Mouse (Mus musculus) heart, adult 9 months (tissue): Measurements from ENCODE around the gene Tdrd12.
"Not testable (repeated sequence)": the region's sequence is repeated elsewhere in the genome, so short reads cannot be mapped to it uniquely, and the experiment has no call there.

ENCODE experiments used
- DNase-seq, 2 experiments: peaks; one replicate each; pipeline ENCODE4 v3.0.0; 2022; ENCODE audit warnings: low spot score in 2 of 2

Gene Tdrd12

DNA sequence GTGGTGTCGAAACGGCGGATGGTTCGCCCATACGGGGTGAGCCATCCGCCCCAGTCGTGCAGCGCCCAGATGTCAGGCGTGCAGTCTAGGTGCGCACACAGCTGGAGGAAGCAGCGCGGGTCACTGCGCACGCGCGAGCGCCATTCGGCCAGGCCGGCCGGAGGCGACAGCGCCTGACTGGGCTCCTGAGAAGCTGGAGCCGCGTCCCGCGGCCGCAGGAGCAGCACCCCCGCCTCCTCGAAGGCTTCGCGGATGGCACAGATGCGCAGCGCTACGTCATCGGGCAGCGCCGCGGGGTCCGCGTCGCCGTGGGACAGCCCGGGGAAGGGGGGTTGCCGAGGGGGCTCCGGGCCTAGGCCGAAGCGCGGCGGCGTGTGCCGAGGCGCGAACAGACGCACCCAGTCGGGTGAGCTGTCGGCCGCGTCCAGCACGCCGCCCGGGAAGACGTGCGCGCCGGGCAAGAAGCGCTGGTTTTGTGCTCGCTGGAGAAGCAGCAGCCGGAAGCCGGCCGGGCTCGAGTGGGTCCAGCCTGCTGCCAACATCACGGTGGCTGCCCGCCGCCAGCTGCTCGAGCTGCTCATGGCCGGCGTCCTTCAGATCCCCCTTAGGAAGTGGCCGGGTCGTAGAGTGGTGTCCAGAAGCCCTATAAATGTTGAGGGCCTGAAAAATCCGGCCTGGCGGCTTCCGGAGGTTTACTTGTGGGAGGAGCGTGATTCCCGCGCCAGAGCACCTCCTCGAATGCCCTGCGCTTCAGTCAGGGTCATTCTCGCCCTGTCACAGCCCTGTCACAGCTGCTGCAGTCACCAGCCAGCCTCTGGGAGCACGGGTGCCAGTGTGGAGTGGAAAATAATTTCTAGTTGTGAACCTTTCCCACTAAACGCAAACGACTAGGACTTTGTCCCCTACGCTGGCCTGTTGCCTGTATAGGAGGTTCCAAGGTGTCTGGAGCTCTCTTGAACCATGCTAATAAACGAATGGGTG, 18.0 kb upstream of the Tdrd12 start:
- peak; percentile 84 to 87 for DNase-seq

GRCm38 (mm10) chr7:35554605-35555175, 17.1 kb upstream of the Tdrd12 start:
- no peak for DNase-seq

DNA sequence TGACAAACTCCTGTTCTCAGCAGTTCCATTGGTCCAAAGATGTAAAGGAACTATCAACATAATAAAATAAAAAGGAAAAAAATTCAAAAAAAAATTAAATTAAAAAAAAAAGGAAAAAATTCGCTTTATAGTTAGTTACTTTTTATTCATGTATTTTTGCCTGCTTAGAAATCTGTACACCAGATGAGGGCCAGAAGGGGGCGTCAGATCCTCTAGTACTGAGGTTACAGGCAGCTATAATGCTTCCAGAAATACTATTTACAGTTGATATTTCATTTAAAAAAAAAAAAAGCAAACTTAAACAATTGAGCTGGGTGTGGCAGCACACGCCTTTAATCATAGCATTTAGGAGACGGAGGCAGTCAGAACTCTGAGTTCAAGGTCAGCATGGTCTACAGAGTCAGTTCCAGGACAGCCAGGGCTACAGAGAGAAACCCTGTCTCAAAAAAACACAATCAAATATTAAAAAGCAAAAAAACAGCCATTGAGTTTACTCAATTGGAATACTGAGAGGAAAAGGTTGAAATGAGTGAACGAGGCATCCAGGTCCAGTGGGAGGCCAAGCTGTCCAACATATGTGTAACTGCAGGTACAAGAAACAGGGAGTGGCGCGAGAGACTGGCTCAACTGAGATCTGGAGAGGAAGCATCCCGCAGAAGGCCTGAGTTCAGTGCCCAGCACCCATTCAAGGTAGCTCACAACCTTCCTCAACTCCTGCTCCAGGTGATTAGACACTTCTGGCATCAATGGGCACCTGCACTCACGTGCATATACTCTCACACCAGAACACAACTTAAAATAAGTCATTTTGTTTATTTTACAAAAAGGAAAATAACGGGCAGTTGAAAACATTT, 16.4 kb upstream of the Tdrd12 start:
- no peak for DNase-seq

DNA sequence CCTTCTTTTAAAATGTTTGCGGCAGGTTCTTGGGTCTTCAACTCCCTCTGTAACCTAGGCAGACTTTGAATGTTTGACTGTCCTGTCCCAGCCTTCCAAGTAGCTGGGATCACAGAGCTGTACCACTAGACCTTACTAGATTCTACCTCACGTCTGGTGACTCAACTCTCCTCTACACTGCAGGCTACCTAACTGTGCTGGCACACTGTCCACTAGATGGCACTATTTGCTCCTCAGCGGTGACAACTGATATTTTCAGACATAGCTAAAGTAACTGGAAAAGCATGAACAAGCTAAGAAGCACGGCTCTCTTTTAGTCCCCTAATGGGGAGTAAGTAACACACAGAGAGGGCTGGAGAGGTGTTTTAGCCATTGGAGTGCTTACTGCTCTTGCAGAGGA, 8.3 kb upstream of the Tdrd12 start:
- DNase-seq: peak; percentile 7 to 34

- DNase-seq: no peak
Measured at GRCm38 (mm10) chr7:35535750-35536512, 1.6 kb downstream of the Tdrd12 start.

- DNase-seq: not testable (repeated sequence)
Measured at GRCm38 (mm10) chr7:35530544-35530943, 7.0 kb downstream of the Tdrd12 start.

GRCm38 (mm10) chr7:35530026-35530425, 7.5 kb downstream of the Tdrd12 start:
- DNase-seq: no peak

- DNase-seq: no peak
Measured at GRCm38 (mm10) chr7:35526795-35527194, 10.8 kb downstream of the Tdrd12 start.

DNA sequence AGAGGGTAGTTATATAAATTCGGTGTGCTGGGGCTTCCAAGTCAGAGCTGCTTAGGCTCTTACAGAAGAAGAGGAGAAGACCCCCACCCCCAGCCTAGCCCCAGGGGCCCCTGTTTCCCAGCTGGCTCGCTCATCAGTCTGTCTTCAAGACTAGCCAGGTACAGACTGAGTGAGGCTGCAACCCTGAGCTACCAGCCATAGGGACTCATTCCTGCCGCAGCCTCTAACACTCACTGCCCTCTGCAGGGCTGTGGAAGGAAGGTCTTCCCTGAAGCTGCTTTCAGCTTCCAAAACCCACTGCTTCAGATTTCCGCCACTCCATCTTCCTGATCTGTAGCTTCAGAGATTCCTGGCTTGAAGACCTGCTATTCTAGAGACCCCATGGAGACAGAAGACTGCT, 35.5 kb downstream of the Tdrd12 start:
- DNase-seq: no peak

DNA sequence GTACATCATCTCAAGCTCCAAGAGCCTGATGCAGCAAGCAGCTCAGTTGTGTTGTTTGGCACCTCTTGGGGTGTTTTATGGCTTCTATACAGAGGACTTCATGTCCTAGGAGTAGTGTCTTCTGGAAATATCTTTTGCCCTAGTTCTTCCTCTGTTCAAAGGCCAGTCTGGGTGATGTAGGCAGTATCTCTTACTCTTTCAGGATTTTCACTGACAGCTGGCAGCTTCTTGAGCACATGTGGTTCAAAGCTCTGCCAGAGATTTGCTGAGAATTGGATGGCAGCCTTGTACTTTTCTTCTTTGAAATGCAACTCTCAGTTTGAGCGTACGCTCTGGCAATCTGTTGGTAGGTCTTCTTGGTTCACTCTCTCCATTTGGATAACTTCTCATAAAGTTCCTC, 40.0 kb downstream of the Tdrd12 start:
- no peak for DNase-seq

DNA sequence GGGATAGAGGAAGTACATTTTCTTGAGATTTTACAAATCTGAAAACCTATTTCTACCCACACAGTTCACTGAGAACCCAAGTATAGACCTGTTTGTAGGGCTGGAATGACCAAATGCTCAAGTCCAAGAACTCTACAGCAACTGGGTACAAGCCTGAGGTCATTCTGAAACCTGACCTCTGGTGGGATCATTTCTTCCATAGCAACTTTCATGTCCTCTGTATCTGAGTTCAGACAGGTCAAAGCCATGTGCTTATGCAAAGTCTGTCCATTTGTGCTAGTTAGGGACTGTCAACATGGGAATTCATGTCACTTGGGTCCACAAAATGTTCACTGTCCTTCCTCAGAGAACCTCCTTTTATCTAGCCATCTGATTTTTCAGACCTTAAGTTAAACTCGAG, 46.5 kb downstream of the Tdrd12 start:
- no peak for DNase-seq

DNA sequence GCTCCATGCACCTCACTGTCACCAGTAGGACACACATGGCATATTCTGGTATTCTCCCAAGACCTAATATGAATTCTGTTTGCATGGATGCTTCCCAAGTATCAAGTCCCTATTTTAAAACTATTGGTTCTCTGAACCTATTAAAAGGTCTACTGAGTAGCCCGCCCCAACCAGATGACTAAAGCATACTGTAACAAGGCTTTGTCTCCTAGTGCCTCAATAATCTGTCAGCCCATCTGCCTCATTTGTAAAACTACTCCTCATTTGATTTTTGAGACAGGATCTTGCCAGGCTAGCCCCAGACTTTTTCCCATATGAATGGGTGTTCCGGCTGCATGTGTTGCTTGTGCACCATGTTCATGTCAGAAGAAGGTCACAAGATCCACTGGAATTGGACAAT, 47.4 kb downstream of the Tdrd12 start:
- no peak for DNase-seq

GRCm38 (mm10) chr7:35486553-35486952, 51.0 kb downstream of the Tdrd12 start:
- no peak for DNase-seq

DNA sequence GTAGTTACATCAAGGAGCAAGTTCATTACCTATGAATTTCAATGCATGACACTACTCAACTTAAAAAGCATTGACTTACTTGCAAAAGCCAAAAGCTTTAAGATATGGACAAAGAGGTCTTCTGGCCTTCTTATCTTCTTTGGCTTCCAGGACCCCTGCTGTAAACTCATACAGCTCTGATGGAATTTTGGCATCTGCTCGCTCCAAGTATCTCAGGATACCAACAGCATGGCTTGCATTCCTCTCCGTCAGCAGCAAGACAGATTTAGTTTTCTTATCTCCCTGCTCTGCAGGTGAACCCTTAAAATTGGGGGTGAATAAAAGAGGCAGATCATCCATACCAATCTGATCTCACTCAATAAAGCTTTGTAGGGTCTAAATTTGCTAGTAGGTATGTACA, 52.4 kb downstream of the Tdrd12 start:
- DNase-seq: peak in 1 of 2 experiments; percentile 7

- no peak for DNase-seq
Measured at GRCm38 (mm10) chr7:35476457-35476856, 61.1 kb downstream of the Tdrd12 start.

- DNase-seq: no peak
Measured at GRCm38 (mm10) chr7:35470794-35471193, 66.8 kb downstream of the Tdrd12 start.

DNA sequence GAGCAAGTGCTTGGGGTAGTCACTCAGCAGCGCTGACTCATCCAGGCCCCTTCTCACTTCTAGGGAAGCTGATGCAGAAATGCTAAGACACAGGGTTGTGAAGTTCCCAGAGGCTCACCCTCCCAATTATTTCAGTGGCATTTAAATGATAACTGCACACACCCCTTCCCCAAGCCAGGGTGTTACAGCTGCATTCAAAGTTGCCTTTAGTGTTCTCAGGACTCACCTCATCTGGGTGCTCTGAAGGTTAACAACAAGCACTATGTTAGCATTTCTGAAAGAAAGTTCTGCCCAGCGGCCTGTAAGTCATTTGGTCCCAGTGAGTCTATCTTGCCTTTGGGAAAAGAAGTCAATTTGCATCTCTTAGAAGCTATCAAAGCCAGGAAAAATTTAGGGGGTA, 69.7 kb downstream of the Tdrd12 start:
- no peak for DNase-seq

DNA sequence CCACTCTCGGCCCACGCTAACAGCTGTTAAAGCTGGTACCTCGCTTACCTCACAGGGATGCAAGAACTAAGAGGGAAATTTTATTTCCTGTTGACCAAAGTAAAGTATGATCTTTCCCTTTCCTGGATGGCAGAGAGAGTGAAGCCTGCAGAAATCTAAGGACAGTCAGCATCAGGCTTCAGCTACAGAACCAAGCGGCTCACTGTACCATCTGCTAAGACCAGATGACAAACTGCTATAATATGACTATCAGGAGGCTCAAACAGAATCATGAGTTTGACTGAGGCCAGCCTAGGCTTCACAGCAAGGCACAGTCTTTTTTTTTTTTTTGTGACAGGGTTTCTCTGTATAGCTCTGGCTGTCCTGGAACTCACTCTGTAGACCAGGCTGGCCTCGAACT, 72.5 kb downstream of the Tdrd12 start:
- DNase-seq: no peak

DNA sequence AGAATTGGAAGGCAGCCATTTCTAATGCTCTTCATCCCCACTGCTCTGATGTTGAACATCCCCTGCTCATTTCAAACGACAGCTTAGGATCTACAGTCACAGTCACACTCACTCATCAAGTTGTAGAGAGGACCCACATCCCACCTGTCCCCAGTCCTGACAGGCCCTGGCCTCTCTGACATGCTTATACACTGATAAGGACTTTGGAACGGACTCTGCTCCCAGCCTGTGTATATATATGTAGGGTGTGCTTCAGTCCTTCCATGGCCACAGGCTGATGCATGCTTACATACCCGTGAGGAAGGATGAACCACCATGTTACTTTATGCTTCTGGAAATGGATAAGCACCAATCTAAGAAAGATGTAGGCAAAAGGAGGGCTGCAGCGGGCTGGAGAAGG, 76.6 kb downstream of the Tdrd12 start:
- no peak for DNase-seq

DNA sequence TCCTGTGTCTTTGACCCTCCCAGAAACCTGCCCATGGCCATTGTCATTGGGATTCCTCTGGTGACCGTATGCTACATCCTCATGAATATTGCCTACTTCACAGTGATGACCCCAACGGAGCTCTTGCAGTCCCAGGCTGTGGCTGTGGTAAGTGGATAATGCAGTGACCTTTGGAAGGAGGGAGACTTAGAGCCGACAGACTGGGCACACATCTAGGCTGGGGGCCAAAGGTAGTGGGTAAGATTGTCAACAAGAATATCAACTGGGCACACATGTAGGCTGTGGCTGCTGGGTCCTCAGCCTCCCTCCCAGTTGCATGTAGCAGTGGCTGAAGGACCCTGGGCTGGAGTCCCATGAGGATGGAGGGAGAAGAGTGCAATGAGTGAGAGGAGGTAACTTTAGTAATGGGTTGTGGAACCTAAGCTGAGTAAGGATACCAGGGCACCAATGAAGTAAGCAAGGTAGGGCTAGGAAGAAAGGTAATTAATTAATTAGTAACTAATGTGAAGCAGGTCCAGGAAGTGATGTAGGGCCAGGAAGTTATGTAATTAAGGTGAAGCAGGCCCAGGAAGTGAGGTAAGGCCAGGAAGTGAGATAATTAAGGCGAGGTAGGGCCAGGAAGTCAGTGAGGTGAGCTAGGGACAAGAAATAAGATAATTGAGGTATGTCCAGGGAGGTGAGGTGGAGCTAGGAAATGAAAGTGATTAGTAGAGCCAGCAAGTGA, 81.3 kb downstream of the Tdrd12 start:
- DNase-seq: no peak

GRCm38 (mm10) chr7:35448867-35449266, 88.7 kb downstream of the Tdrd12 start:
- DNase-seq: no peak
